Mouse (Mus musculus) cerebellum, postnatal 4 days (tissue): ENCODE results near the gene Mta1.

Experiments
- DNase-seq, 2 experiments: peaks; one replicate each; pipeline ENCODE4 v3.0.0; 2022; ENCODE audit warnings: low spot score in 2 of 2, mixed read lengths in 1 of 2

Mta1 gene

GRCm38 (mm10) chr12:113134502-113134901 is 36.4 kb downstream of the Mta1 start:
- DNase-seq, result no peak

- no peak for DNase-seq
Measured at GRCm38 (mm10) chr12:113135401-113135800, 37.3 kb downstream of the Mta1 start.

GRCm38 (mm10) chr12:113136492-113137020 is 38.5 kb downstream of the Mta1 start:
- no peak for DNase-seq

- DNase-seq, result no peak
Measured at GRCm38 (mm10) chr12:113137260-113138213, 39.5 kb downstream of the Mta1 start.

GRCm38 (mm10) chr12:113138291-113138690 is 40.2 kb downstream of the Mta1 start:
- DNase-seq, result no peak

- DNase-seq, result no peak
Measured at GRCm38 (mm10) chr12:113138901-113139864, 41.1 kb downstream of the Mta1 start.

GRCm38 (mm10) chr12:113139908-113140615 is 42.0 kb downstream of the Mta1 start, which contains the start of gene Crip2:
Crip2 (plus strand) TSS chr12:113140236.
- peak in 1 of 2 experiments; percentile 79 for DNase-seq

GRCm38 (mm10) chr12:113140616-113141411 is 42.7 kb downstream of the Mta1 start:
- peak in 1 of 2 experiments; percentile 24 for DNase-seq

- DNase-seq, result peak in 1 of 2 experiments; percentile 42
Measured at GRCm38 (mm10) chr12:113141531-113141973, 43.5 kb downstream of the Mta1 start.

GRCm38 (mm10) chr12:113142021-113142975 is 44.2 kb downstream of the Mta1 start:
- DNase-seq, result peak in 1 of 2 experiments; percentile 52

GRCm38 (mm10) chr12:113143164-113143563 is 45.1 kb downstream of the Mta1 start:
- no peak for DNase-seq

GRCm38 (mm10) chr12:113144001-113144756 is 46.1 kb downstream of the Mta1 start:
- no peak for DNase-seq

GRCm38 (mm10) chr12:113144886-113145285 is 46.8 kb downstream of the Mta1 start:
- no peak for DNase-seq

- DNase-seq, result no peak
Measured at GRCm38 (mm10) chr12:113145591-113145990, 47.5 kb downstream of the Mta1 start.

GRCm38 (mm10) chr12:113146112-113147057 is 48.3 kb downstream of the Mta1 start, which contains the start of gene Crip1:
Crip1 (plus strand) TSS chr12:113146316.
- DNase-seq, result peak; percentile 78 to 86

- peak in 1 of 2 experiments; percentile 68 for DNase-seq
Measured at GRCm38 (mm10) chr12:113147481-113147880, 49.4 kb downstream of the Mta1 start.
